Mouse (Mus musculus): ENCODE measurements at regions not wholly inside any gene's neighbourhood (a gene's known extent, or its start where the extent isn't known, plus 50 kb on each side); places are given as distances from the start of the nearest gene placed in this dataset.

- no peak for ATAC-seq (ENCODE audit: insufficient number of reproducible peaks, low FRiP score, low TSS enrichment)
These were observed 103.0 kb downstream of the Tpra1 start for GRCm38 (mm10) chr6:89005094-89005493.

GRCm38 (mm10) chr6:89006997-89007396 lies 104.9 kb downstream of the Tpra1 start:
- no peak for ATAC-seq (ENCODE audit: insufficient number of reproducible peaks, low FRiP score, low TSS enrichment)

- no peak for ATAC-seq (ENCODE audit: insufficient number of reproducible peaks, low FRiP score, low TSS enrichment)
These were observed 105.5 kb downstream of the Tpra1 start for GRCm38 (mm10) chr6:89007516-89007915.

DNA sequence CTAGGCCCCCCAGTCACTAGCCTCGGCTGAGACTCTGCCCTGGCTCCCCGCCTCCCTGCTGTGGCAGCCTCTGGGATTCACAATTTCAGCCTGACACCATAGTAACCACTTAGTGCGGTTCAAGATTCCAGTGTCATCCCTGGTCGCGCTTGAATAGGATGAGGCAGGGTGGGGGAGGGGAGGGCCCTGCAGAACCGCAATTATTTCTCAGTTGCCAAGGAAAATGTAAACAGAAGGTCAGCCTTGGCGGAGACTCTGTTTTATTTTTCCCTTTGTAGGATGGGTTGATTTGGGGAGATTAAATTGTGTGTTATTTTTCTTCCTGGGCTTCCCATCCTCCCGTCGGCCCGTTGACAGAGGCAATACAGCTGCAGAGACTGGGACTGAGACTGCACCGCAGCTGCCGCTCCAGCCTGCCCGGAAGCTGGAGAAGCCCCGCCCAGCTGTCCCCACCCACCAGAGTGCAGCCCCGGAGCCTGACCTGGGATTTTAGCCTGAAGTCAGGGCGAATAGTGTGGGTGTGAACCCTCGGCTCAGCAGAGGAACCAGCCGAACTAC lies 106.6 kb downstream of the Tpra1 start:
- no peak for ATAC-seq (ENCODE audit: insufficient number of reproducible peaks, low FRiP score, low TSS enrichment)

GRCm38 (mm10) chr6:89012998-89013689 lies 111.1 kb downstream of the Tpra1 start:
- no peak for ATAC-seq (ENCODE audit: insufficient number of reproducible peaks, low FRiP score, low TSS enrichment)

DNA sequence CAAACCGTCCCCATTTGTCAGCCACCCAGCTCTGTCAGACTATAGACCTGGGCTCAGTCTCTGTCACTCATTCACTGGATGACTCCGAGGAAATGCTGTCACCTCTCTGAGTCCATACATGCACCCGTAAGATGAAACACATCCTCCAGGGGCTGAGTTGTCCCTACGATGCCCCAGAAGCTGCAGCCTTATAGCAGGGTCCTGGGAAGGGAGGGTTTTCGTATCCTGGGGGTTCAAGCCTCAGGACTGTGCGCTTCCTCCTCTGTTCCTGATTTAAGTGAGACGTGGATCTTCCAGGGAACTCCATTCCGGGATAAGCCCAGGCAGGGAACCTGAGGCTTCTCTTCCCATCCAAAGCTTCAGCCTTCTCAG lies 111.6 kb downstream of the Tpra1 start:
- ATAC-seq (ENCODE audit: insufficient number of reproducible peaks, low FRiP score, low TSS enrichment): no peak

DNA sequence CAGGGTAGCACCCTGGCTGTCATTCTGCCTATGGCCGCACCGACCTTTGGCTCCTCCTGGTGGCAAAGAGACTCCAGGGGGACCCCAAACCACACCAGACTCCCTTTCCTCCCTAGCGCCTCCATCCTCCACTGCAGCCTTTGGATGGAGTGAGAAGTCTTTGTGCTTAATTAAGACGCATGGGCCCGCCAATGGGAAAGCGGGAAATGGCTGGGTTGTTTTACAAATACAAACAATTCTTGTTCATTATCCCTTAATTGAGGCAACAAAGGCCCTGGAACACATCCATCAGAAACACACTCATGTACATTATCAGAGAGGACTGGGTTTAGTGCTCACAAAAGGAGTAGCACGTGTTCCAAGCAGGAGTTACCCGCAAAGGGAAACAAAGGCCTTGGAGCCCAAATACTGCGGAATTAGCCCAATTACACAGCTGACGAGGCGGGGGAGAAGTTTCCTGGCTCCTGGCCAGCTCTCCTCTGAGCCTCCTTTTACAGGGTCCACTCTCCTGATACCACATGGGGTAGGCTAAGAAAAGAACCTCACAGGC lies 122.1 kb downstream of the Tpra1 start:
- ATAC-seq (ENCODE audit: insufficient number of reproducible peaks, low FRiP score, low TSS enrichment): no peak

GRCm38 (mm10) chr6:89033433-89034298 lies 131.6 kb downstream of the Tpra1 start:
- ATAC-seq (ENCODE audit: insufficient number of reproducible peaks, low FRiP score, low TSS enrichment): no peak

DNA sequence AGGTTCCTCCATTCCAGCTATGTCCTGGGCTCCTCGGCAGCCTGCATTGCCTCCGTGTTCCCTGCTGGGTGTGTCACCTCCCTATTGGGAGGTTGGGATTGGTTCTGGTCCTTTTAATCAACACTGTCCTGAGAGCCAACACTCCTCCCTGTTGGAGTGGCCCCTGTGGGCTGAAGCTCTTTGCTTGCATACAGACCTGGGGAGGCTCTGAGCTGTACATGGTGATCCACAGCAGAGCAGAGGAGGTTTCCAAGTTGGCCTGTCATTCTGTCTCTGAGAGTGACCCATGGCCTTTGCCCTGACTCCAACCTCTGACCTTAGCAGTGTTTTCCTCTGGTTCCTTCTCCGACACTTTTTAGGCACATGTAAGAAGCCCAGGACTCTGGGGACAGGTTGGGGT lies 132.4 kb downstream of the Tpra1 start:
- no peak for ATAC-seq (ENCODE audit: insufficient number of reproducible peaks, low FRiP score, low TSS enrichment)

GRCm38 (mm10) chr6:89035061-89035835 lies 133.2 kb downstream of the Tpra1 start:
- no peak for ATAC-seq (ENCODE audit: insufficient number of reproducible peaks, low FRiP score, low TSS enrichment)

DNA sequence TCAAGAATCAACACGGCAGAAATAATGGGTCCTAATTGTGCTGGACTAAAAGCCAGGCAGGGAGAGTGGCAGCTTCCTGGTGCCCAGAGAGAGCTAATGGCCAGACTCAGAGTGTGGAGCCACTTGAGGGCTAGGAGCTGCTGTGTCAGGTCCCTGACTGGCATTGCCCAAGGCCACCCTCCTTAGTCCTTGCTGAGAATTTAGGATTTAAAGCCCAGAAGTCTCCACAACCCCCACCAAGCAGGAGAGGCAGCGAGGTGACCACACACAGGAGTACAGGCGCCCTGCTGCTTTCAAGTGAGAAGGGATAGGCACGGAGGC lies 133.7 kb downstream of the Tpra1 start:
- ATAC-seq (ENCODE audit: insufficient number of reproducible peaks, low FRiP score, low TSS enrichment): no peak

DNA sequence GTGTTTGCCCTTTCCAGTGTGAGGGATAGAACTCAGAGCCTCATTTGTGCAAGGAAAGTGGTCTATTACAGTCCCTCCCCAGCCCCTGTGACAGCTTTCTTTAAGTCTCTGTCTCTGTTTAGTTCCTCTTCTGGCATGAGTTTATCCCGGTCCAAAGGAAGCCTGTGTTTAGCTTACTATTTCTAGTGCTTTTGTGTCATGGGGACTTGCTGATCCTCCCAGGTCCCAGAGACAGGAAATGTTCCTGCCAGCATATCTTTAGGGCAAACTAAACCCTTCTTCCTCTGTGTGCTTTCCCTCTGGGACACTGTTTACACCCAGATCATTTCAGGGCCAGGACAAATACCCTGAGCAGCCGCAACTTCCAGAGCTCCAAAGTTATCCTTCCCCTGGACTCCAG lies 135.3 kb downstream of the Tpra1 start:
- no peak for ATAC-seq (ENCODE audit: insufficient number of reproducible peaks, low FRiP score, low TSS enrichment)

- ATAC-seq (ENCODE audit: insufficient number of reproducible peaks, low FRiP score, low TSS enrichment): no peak
These were observed 135.8 kb downstream of the Tpra1 start for GRCm38 (mm10) chr6:89037901-89038300.

- no peak for ATAC-seq (ENCODE audit: insufficient number of reproducible peaks, low FRiP score, low TSS enrichment)
These were observed 138.9 kb downstream of the Tpra1 start for GRCm38 (mm10) chr6:89040919-89041318.

GRCm38 (mm10) chr6:89042478-89043239 lies 140.6 kb downstream of the Tpra1 start:
- no peak for ATAC-seq (ENCODE audit: insufficient number of reproducible peaks, low FRiP score, low TSS enrichment)

GRCm38 (mm10) chr6:89045436-89045966 lies 143.4 kb downstream of the Tpra1 start:
- ATAC-seq (ENCODE audit: insufficient number of reproducible peaks, low FRiP score, low TSS enrichment): no peak

- no peak for ATAC-seq (ENCODE audit: insufficient number of reproducible peaks, low FRiP score, low TSS enrichment)
These were observed 144.4 kb downstream of the Tpra1 start for GRCm38 (mm10) chr6:89046476-89046875.

DNA sequence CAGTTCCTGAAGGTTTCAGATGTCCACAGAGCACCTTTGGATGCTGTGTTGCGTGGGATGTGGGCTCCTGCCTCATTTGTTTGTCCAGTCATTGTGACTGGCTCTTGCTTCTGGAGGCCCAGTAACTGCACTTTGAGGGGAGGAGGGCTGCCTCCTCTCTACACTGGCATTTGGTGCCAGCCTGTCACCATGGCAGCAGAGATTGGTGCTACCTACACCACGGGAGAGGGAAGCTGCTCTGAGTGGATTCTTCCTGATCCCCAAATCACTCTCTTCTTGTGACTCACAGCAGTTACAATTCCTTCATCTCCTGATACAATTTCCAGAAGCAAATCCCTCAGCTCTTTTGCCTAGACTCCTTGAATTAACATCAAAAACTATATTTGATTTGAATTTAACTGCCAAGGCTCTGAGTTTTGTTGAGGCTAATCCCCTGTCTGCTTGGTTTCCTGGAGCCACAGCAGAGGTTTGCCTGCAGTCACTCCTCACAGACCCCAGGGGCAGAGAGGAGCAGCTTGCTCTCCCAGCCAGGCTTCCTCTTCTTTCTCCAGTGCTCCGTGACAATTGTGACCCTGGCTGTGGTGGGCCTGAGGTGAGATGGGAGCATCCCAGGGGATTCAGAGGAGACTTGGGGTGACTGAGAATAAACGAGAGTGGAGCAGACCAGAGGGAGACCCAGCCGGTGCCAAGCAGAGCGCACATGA lies 145.7 kb downstream of the Tpra1 start:
- ATAC-seq (ENCODE audit: insufficient number of reproducible peaks, low FRiP score, low TSS enrichment): no peak

DNA sequence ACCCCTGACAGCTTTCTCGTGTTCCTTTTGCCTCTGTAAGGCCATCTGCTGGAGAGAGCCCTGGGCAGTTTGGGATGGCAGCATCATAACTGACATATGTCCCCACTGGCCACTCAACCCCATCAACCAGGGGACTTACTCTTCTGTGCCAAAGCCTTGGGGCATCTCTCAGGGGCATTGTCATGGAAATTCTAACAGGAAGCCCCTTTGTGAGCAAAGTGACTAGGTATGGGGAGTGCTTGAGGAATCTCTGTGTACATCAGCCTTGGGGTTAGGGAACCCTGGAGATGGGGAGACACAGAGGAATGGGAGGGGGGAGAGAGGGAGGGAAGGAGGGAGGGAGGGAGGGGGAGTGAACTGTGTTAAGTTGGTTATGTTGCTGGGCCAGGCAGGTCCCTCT lies 147.2 kb downstream of the Tpra1 start:
- ATAC-seq (ENCODE audit: insufficient number of reproducible peaks, low FRiP score, low TSS enrichment): no peak

Measured in cerebellum, adult (tissue).